Mouse (Mus musculus) adrenal gland (tissue): ENCODE measurements around the gene C4b.
"Not testable (repeated sequence)": the region's sequence is repeated elsewhere in the genome, so short reads cannot be mapped to it uniquely, and the experiment has no call there.

Source experiments
- intact Hi-C: fragments of 180-260 bp; cut with DNase I; formaldehyde crosslinking; loops from one replicate; pipeline ENCODE4 v1.15.1; 2025
- long read RNA-seq, 2 experiments: library from polyadenylated mRNA; unstranded; transcript quantifications; one replicate each; pipeline ENCODE4 v2.0.0; 2020; ENCODE audit warnings: borderline replicate concordance in 1 of 2; ENCODE audit not compliant: insufficient replicate concordance in 1 of 2

The C4b gene
- long read RNA-seq, experiment 1, partial matches to known transcripts, result 136 of 179 reads
- long read RNA-seq, experiment 1, other reads (novel, unspliced or antisense), result 42 of 179 reads
- long read RNA-seq, experiment 2, partial matches to known transcripts, result 147 of 232 reads
- long read RNA-seq, experiment 2, other reads (novel, unspliced or antisense), result 84 of 232 reads

DNA sequence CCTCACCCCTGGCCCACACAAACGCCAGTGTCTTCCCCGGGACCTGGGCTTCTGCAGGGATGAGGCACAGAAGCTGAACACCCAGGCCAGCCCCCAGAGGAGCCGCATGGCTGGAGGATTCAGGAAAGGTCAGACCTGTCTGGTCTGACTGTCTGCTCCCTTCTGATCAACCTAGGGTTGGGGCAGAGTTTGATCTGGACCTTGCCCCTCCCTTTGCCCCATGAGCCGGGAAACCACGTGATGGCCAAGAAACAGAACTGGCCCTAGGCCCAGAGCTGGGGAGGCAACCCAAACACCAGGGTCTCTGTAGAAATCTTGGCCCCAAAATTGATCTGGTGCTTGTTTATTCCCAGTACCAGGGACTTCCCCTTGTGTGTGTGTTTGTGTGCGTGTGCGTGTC, at the start of gene C4b:
C4b (minus strand) TSS at position 164 of the 400 bp plus-strand sequence.
- intact Hi-C loops, result no loop called here

DNA sequence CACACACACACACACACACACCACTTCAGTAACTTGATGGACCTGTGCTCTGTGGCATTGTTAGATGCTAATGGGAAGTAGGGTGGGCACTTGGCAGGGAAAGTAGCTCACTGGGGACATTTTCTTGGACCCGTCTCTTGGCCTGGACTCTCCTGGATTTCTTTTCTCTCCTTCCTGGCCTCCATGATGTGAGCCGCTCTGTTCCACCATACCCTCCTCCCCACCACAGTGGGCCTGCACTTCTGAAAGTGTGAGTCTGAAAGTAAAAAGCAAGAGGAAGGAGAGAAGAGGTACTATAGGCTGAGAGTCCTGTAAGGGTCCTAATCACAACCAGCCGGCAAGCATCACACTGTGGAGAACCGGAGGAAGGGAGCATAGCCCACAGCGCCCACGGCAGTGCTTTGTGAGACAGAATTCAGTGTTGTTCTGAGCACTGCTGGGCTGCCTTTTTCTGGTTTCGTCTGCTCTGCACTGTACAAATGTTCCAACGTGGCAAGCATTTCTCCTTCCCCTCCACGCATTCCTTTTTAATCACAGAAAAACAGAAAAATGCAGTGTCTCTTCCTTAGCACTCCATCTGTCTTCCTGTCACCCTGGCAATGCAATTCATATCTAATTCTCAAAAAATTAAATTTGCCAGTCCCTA, 34.1 kb upstream of the C4b start:
- intact Hi-C loops, result no loop called here

DNA sequence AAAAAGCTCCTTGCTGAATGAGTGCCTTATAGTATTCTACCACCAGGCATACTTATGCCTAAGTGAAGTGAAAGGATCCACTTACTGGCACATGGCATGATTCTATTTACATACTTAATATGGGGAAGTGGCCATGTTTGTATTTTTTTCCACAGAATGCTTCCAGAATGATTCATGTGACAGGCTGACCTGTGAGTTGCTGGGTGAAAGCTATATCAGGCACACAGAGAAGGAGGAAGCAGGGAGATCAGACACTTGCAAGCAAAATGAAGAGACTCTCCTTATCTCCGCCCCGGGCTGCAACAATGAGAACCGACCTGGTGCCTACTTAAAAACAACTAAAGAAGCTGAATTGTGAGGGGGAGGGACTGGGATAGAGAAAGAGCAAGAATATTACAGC, 17.8 kb upstream of the C4b start:
- intact Hi-C loops, result no loop called here

DNA sequence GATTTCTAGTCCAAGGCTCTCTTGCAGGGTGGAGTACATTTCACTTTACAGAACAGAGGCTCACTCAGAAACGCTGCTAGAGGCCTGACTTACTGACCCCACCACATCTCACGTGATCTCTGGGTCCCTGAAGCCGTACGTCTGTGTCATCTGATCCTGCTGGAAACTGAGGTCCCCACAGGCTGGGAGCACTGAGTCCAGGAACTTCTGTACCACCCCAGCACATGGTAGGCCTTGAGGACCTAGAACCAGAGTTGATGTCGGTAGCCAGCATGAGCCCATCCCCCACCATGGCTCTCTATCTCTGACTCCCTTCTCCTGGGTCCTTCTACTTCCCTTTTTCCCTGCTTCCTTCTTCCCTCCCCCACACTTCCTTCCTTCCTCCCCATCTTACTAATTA, 2.8 kb upstream of the C4b start:
- intact Hi-C loops, result no loop called here

DNA sequence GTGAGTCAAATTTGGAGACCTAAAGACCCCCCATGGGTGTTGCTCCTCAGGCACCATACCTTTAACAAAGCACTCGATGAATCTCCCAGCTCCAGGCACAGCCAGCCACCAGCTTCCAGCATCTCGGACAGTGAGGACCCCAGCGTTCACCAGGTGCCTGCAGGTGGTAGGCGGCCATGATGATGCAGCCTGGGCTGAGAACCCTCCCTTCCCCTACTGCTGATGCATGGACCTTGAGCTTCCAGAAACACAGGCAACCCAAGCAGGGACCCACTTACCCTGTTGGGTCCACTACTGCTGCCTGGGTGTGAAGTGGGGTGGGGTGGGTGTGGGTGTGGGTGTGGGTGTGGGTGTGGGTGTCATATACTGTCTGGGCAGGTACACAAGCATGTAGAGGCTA, 1.5 kb upstream of the C4b start:
- intact Hi-C loops, result not testable (repeated sequence)

DNA sequence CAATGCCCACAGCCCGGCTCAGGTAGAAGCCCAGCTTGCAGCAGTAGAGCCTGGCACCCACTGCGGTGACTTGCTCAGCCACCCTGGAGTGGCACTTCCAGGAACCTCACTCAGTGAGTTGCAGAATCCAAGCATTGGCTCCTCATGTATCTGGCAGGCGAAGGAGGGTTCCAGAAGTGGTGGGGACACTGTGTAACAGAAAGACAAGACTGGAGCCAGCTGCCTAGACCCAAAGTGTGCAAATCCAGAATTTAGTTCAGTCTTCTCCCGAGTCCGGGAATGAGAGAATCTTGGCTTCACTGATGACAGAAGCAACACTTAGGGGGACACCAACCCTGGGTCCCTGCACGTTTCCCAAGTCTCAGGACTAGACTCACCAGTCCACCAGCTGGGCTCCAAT, 929 bp upstream of the C4b start:
- intact Hi-C loops, result not testable (repeated sequence)

DNA sequence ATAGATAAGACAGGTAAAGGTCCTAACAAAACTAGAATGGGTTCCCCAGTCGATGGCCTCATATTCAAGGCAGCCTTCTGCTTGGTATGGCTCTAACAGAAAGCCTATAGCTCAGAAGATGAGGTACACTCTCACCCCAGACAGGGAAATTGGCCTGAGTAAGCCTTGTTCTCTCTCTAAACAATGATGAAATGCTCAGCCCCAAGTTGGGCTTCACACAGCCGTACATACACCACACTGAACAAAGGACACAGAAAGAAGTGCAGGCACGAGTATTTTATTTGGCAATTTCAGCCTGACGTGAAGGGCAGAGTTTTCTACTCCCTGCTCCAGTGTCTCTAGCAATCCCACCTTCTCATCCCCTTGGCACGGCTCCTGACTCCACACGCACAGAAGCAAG, 524 bp upstream of the C4b start:
- intact Hi-C loops, result no loop called here

DNA sequence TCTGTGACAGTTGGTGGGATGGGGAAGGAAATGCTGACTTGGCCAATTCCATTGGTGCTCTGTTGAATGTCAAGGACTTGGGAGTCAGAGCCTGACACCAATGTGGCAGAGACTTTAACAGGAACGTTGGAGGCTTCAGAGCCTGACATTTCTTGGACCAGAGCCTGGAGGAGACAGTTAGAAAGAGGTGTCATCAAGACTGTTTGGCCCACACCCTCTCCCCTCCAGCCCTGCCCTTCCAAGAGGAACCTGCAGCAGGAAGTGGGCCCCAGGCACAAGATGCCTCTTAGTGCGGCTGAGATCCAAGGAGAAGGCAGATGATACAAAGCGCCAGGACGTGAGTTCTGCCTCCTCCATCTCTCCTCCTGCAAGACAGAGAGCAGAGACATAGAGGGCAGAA, 3.4 kb downstream of the C4b start:
- intact Hi-C loops, result no loop called here

DNA sequence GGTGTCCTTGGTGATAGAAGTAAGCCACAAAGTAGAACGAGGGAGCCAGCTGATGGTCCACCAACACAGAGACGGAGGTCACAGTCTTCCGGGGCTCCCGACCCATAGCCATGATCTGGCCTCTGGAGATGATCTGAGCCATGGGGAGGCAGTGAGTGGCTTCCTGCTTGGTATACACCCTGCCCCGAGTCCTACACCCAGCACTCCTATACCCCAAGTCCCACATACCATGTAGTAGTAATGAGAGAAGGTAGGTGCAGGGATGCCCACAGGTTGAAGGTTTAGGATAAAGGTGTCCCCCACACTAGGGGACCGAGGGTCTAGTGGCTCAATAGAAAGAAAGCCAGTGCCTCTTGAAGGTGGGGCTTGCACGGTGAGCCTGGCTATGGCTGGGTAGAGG, 4.0 kb downstream of the C4b start:
- intact Hi-C loops, result not testable (repeated sequence)

DNA sequence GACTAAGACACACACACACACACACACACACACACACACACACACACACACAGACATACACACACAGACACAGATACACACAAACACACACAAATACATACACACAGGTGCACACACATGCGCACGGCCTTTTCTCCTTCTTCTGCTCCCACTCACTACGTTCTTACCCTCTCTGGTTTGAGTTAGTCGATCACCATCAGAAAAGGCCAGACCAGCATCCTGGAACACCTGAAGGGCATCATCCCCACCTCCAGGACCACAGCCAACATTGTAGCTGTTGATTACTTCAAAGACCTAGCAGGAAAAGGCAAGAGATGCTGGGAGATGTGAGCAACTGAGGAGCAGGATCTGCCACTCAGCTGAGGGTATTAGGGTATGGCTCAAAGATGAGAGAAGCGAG, 6.2 kb downstream of the C4b start:
- intact Hi-C loops, result not testable (repeated sequence)

DNA sequence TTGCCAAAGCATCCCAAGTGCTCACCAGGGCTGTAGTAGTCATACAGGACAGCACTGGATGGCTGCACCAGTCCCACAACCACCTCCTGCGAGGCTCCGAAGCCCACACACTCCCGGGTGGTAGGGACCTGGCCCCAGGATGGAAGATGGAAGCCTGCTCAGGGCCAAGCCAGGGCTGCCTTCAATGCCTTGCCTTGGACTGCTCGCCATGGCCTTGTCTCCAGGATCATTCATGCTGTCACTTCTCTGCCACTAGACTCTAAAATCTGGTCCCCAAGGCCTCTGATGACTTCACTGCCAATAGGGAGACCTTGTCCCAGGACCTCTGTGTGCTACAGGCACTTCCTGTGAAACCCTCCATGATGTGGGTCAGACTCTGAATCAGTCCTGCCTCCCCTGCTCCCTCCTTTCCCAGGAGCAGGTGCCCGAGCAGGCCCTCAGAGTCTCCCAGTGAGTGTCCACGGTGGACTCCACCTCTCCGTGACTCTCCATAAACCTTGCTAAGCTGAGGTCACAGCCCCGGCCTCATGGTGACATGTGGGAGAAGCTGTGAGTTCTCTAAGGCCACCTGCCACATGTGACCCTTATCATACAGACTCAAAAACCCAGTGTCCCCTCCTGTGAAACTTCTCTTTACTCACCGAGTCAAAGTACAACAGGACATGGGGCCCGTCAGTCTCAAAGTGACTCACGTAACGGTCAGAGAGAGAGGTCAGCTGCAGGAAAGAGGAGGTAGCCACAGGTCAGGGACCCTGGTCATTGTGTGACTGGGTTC, 13.7 kb downstream of the C4b start:
- intact Hi-C loops, result not testable (repeated sequence)

DNA sequence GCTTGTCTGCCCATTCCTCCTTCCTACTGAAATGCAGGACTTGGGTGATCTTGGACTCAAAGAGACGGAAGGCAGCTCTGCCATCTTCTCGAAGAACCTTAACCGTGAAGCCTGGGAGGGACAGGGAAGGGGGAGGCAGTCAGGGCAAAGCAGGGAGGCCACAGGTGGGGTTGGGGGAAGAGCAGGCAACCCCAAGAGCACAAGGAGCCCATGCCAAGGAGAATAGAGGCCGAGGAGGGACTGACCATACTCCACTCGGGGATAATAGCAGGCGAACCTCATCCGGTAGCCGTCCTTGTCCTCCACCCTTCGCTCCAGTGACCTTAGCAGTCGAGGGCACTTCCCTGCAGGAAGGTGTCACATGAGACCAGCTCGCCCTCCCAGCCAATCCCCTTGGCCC, 14.5 kb downstream of the C4b start:
- intact Hi-C loops, result not testable (repeated sequence)

DNA sequence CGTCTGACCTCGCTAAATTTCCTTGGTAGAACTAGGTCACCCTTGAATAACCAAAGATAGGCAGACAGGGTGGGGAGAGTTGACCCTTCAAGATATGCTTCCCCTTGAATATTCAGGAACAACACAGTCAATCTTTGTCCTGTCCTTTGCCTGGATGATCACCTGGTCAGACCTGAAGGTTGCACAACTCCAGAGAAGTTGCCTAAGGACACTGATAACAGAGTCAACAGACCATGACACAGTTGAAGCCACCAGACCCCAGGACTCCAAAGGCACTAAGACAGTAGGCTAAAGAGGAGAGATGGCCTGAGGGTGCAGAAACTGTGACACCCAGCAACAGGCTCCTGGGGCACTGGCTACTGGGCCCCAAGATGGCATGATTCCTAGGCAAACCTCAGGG, 15.8 kb downstream of the C4b start:
- intact Hi-C loops, result no loop called here

DNA sequence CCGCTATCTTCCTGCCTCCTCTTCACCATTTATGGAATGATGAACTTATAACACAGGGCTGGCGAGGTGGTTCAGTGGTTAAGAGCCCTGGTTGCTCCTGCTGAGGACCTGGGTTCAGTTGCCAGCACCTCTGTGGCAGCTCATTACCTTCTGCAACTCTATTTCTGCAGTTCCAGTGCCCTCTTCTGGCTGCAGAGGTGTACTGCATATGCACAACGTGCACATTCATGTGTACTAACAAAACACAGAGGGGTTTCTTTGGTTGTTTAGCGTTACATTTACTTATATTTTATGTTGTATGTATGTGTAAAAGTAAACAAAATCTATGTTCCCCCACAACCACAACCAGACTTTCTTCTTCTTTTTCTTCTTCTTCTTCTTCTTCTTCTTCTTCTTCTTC, 20.6 kb downstream of the C4b start:
- intact Hi-C loops, result no loop called here

DNA sequence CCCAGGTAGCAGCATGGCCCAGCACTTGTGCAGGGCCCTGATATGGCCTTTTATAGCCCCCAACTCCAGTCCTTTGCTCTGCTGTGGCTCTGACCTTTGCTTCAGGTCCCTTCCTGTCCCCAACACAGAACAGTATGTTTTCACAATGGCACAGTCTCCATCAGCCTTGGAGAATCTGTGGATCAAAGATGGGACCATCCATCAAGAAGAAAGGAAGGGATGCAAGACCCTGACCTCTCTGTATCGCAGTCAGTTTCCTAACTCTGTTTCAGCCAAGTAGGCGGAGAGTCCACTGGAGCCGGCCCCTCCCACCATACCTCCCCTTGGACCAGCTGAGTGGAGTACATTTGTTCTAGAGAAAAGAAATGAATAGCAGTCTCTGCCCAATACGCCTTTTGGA, 21.4 kb downstream of the C4b start:
- intact Hi-C loops, result not testable (repeated sequence)

DNA sequence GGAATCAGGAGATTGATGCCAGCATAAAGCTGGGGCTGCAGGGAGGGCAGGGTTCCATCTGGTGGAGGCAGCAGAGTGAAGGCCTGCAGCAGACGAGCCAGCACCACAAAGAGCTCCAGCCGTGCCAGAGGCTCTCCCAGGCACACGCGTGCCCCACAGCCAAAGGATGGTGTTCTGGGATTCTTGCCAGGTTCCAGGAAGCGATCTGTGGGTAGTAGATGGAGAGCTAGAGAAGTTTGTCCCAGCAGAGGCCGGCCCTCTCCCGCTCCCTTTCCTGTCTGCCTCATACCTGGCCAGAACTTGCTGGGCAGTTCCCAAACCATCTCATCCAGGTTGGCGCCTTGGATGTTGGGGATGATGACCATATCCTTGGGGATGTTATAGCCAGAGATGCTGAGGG, 23.8 kb downstream of the C4b start:
- intact Hi-C loops, result loop anchor here (5.0 kb wide), 1 partner anchor 77 kb away; no protein-coding TSS in a partner anchor

DNA sequence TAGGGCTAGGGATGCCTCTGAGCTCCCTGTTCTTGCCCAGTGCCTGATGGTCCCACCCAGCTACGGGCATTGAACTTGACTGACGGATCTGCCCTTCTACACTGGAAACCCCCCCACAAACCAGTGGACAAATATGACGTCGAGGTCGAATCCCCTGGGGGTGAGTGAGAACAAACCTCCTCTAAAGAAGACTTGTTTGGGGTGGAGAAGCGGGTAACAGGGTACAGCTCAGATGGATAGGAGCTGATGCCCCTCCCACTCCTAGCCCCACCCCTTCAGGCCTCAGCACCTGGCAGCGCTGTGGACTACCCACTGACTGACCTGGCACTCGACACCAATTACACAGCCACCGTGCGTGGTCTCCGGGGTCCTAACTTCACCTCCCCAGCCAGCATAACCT, 26.3 kb downstream of the C4b start:
- intact Hi-C loops, result loop anchor here (5.0 kb wide), 1 partner anchor 80 kb away; no protein-coding TSS in a partner anchor

DNA sequence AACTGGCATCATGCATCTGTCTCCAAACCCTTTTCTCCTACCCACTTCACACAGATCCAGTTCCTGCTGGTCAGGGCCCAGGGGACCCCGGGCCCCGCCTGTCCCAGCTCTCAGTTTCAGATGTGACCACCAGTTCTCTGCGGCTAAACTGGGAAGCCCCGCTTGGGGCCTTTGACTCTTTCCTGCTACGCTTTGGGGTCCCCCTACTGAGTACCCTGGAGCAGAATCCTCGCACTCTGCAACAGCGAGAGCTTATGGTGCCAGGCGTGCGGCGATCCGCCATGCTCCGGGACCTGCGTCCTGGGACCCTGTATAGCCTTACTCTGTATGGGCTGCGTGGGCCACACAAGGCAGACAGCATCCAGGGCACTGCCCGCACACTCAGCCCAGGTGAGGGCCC, 27.4 kb downstream of the C4b start:
- intact Hi-C loops, result loop anchor here (5.0 kb wide), 1 partner anchor 81 kb away; no protein-coding TSS in a partner anchor

DNA sequence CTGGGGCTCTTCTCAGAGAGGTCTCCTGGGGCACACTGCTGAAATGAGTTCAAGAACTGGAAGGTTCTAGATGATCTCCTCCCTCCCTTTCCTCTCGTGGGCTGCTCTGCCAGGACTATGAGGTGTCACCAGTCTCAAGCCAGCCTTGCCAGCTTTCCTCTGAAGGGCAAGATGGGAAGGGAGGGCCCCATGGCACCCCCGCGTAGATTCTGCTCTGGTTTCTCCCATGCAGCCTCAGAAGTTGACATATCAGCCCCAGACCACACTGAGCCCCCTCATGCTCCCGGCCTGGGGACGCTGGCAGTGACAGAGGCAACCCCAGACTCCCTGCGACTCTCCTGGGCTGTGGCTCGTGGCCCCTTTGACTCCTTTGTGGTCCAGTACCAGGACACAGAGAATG, 28.2 kb downstream of the C4b start:
- intact Hi-C loops, result loop anchor here (5.0 kb wide), 1 partner anchor 82 kb away; no protein-coding TSS in a partner anchor

DNA sequence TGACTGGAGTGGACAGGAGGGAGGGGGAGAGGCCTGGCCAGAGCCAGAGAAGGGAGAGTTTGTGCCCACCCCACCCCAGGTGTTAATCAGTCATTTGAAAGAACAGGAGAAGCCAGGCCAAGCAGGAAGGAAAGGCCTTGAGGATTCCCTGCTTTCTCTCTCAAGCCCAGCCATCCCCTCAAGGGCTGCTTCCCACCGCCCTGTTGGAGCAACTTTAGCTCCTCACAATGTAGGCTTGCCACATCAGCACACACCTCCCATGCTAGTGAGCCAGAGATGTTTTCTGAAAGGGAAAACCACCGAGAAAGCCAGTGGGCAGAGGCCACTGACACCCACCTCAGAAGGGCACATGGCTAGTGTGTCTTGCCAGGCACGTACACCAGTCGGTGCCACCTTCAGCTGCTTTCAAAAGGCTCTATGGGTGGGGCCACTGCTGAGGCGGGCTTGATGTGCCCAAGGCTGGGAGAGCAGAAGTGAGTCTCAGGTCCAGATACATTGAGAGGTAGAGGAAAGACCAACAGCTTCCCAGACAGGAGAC, 28.7 kb downstream of the C4b start:
- intact Hi-C loops, result loop anchor here (5.0 kb wide), 1 partner anchor 82 kb away; no protein-coding TSS in a partner anchor

DNA sequence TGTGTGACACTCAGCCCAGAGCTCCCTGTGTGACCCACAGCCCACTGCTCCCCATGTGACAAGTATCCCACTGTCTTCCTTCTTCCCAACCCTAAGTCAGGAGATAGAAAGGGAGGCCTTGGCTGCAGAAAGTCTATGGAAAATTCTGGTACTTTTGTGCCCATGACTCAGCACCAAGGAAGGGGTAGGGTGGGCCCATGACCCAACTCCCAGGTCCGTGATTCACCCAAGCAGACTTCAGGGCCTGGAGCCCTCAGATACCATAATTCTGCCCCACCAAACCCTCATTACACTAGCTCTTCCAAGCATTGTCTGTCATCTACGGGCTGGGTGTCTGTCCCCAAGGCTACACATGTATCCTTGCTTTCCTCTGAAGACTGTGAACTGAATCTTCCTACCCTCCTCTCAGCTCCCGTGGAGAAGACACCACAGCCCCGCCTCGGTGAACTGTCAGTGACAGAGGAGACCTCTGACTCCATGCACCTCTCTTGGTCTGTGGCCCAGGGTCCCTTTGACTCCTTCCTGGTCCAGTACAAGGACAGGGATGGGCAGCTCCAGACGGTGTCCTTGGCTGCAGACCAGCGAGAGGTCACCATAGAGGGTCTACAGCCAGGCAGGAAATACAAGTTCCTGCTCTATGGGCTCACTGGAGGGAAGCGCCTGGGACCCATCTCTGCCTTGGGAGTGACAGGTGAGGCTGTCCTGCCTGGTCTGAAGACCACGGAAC, 29.3 kb downstream of the C4b start:
- intact Hi-C loops, result not testable (repeated sequence)
